Mouse (Mus musculus): Measurements from ENCODE around the gene Tex33. TPM values are rescaled to one million over a fixed set of nuclear protein-coding genes. Genes with fewer than 3 reads are reported as not detected.

Tex33 gene
- polyA plus RNA-seq, 1 experiment = 0.46 TPM

- TF ChIP-seq CTCF (IDR thresholded peaks at IDR 0.05; ENCODE audit: borderline replicate concordance, control insufficient read depth, extremely low read depth, insufficient read depth, low read length, poor library complexity) (no peak), POLR2A (IDR thresholded peaks at IDR 0.05; ENCODE audit: control insufficient read depth, extremely low read depth, insufficient read depth, low read length, poor library complexity) (no peak)
- Histone ChIP-seq H3K4me3 (ENCODE audit: control insufficient read depth, insufficient read depth, low read length) (no peak overlapping the region), H3K27ac (ENCODE audit: control insufficient read depth, insufficient read depth, low read length) (no peak overlapping the region), H3K36me3 (ENCODE audit: control insufficient read depth, insufficient read depth, low read length) (no peaks in the 10 kb centered on the region), H3K27me3 (ENCODE audit: control insufficient read depth, insufficient read depth, low read length) (no peaks in the 10 kb centered on the region), H3K4me1 (replicated peaks; ENCODE audit: control insufficient read depth, insufficient read depth, low read length) (peaks cover 23% of the 10 kb centered on the region)
- WGBS = 90% methylated on average over 23 of the region's 23 CpGs
- no peak for DNase-seq
Observed at GRCm38 (mm10) chr15:78437237-78438017, 41.7 kb upstream of the Tex33 start.

- H3K4me1 ChIP-seq (replicated peaks; ENCODE audit: control insufficient read depth, insufficient read depth, low read length) = peaks cover 23% of the 10 kb centered on the region
- WGBS = 81% methylated on average over 32 of the region's 32 CpGs
- TF ChIP-seq CTCF (IDR thresholded peaks at IDR 0.05; ENCODE audit: borderline replicate concordance, control insufficient read depth, extremely low read depth, insufficient read depth, low read length, poor library complexity) (no peak), POLR2A (IDR thresholded peaks at IDR 0.05; ENCODE audit: control insufficient read depth, extremely low read depth, insufficient read depth, low read length, poor library complexity) (no peak)
- H3K27ac ChIP-seq (ENCODE audit: control insufficient read depth, insufficient read depth, low read length) = no peak overlapping the region
- H3K4me3 ChIP-seq (ENCODE audit: control insufficient read depth, insufficient read depth, low read length) = no peak overlapping the region
- no peaks in the 10 kb centered on the region for H3K36me3 ChIP-seq (ENCODE audit: control insufficient read depth, insufficient read depth, low read length)
- no peak for DNase-seq
- no peaks in the 10 kb centered on the region for H3K27me3 ChIP-seq (ENCODE audit: control insufficient read depth, insufficient read depth, low read length)
Observed at GRCm38 (mm10) chr15:78436380-78437192, 40.9 kb upstream of the Tex33 start.

GRCm38 (mm10) chr15:78435681-78436080, 40.0 kb upstream of the Tex33 start:
- Histone ChIP-seq H3K4me3 (ENCODE audit: control insufficient read depth, insufficient read depth, low read length) (no peak overlapping the region), H3K36me3 (ENCODE audit: control insufficient read depth, insufficient read depth, low read length) (no peaks in the 10 kb centered on the region), H3K27ac (ENCODE audit: control insufficient read depth, insufficient read depth, low read length) (no peak overlapping the region), H3K27me3 (ENCODE audit: control insufficient read depth, insufficient read depth, low read length) (no peaks in the 10 kb centered on the region), H3K4me1 (replicated peaks; ENCODE audit: control insufficient read depth, insufficient read depth, low read length) (peaks cover 15% of the 10 kb centered on the region)
- 94% methylated on average over 11 of the region's 11 CpGs for WGBS
- TF ChIP-seq CTCF (IDR thresholded peaks at IDR 0.05; ENCODE audit: borderline replicate concordance, control insufficient read depth, extremely low read depth, insufficient read depth, low read length, poor library complexity) (no peak), POLR2A (IDR thresholded peaks at IDR 0.05; ENCODE audit: control insufficient read depth, extremely low read depth, insufficient read depth, low read length, poor library complexity) (no peak)
- no peak for DNase-seq

GRCm38 (mm10) chr15:78434896-78435520, 39.3 kb upstream of the Tex33 start:
- Histone ChIP-seq H3K4me3 (ENCODE audit: control insufficient read depth, insufficient read depth, low read length) (no peak overlapping the region), H3K27ac (ENCODE audit: control insufficient read depth, insufficient read depth, low read length) (no peak overlapping the region), H3K36me3 (ENCODE audit: control insufficient read depth, insufficient read depth, low read length) (no peaks in the 10 kb centered on the region), H3K4me1 (replicated peaks; ENCODE audit: control insufficient read depth, insufficient read depth, low read length) (peaks cover 15% of the 10 kb centered on the region), H3K27me3 (ENCODE audit: control insufficient read depth, insufficient read depth, low read length) (no peaks in the 10 kb centered on the region)
- WGBS = 42% methylated on average over 6 of the region's 6 CpGs
- peak; percentile 47 for DNase-seq
- no peak; the same call in 1 of the 2 replicates for TF ChIP-seq CTCF (IDR thresholded peaks at IDR 0.05; ENCODE audit: borderline replicate concordance, control insufficient read depth, extremely low read depth, insufficient read depth, low read length, poor library complexity)
- no peak for TF ChIP-seq POLR2A (IDR thresholded peaks at IDR 0.05; ENCODE audit: control insufficient read depth, extremely low read depth, insufficient read depth, low read length, poor library complexity)

- Histone ChIP-seq H3K4me1 (replicated peaks; ENCODE audit: control insufficient read depth, insufficient read depth, low read length) (peaks cover 22% of the 10 kb centered on the region), H3K4me3 (ENCODE audit: control insufficient read depth, insufficient read depth, low read length) (no peak overlapping the region), H3K27ac (ENCODE audit: control insufficient read depth, insufficient read depth, low read length) (no peak overlapping the region), H3K27me3 (ENCODE audit: control insufficient read depth, insufficient read depth, low read length) (no peaks in the 10 kb centered on the region; the same call in 1 of the 2 replicates), H3K36me3 (ENCODE audit: control insufficient read depth, insufficient read depth, low read length) (no peaks in the 10 kb centered on the region)
- DNase-seq = no peak
- WGBS = 86% methylated on average over 7 of the region's 7 CpGs
- TF ChIP-seq CTCF (IDR thresholded peaks at IDR 0.05; ENCODE audit: borderline replicate concordance, control insufficient read depth, extremely low read depth, insufficient read depth, low read length, poor library complexity) = no peak
- no peak for TF ChIP-seq POLR2A (IDR thresholded peaks at IDR 0.05; ENCODE audit: control insufficient read depth, extremely low read depth, insufficient read depth, low read length, poor library complexity)
Observed at GRCm38 (mm10) chr15:78431541-78432121, 35.9 kb upstream of the Tex33 start.

- no peak overlapping the region for H3K4me3 ChIP-seq (ENCODE audit: control insufficient read depth, insufficient read depth, low read length)
- H3K27ac ChIP-seq (ENCODE audit: control insufficient read depth, insufficient read depth, low read length) = no peak overlapping the region
- 90% methylated on average over 10 of the region's 10 CpGs for WGBS
- DNase-seq = no peak
- no peaks in the 10 kb centered on the region for H3K36me3 ChIP-seq (ENCODE audit: control insufficient read depth, insufficient read depth, low read length)
- TF ChIP-seq CTCF (IDR thresholded peaks at IDR 0.05; ENCODE audit: borderline replicate concordance, control insufficient read depth, extremely low read depth, insufficient read depth, low read length, poor library complexity) (no peak), POLR2A (IDR thresholded peaks at IDR 0.05; ENCODE audit: control insufficient read depth, extremely low read depth, insufficient read depth, low read length, poor library complexity) (no peak)
- H3K27me3 ChIP-seq (ENCODE audit: control insufficient read depth, insufficient read depth, low read length) = no peaks in the 10 kb centered on the region; the same call in 1 of the 2 replicates
- peaks cover 22% of the 10 kb centered on the region for H3K4me1 ChIP-seq (replicated peaks; ENCODE audit: control insufficient read depth, insufficient read depth, low read length)
Observed at GRCm38 (mm10) chr15:78430874-78431273, 35.2 kb upstream of the Tex33 start.
